Mouse (Mus musculus) embryonic facial prominence, embryonic 10.5 days (tissue): ENCODE data around the gene Rbbp5. TPM values are rescaled to one million over a fixed set of nuclear protein-coding genes. Genes with fewer than 3 reads are reported as not detected.

ENCODE experiments used
- DNase-seq: peaks from one replicate; pipeline ENCODE4 v3.0.0-alpha.2; 2017; ENCODE audit warnings: low spot score
- H3K27ac ChIP-seq: fragments of 300-500 bp; sonication (generic); replicated peaks from 2 replicates; pipeline ENCODE4 v1.5.1; 2016; ENCODE audit warnings: mild to moderate bottlenecking
- H3K27me3 ChIP-seq: fragments of 300-500 bp; sonication (generic); replicated peaks from 2 replicates; pipeline ENCODE4 v1.6.1; 2016; ENCODE audit warnings: low read depth, mild to moderate bottlenecking; ENCODE audit not compliant: poor library complexity, severe bottlenecking
- H3K36me3 ChIP-seq: fragments of 300-500 bp; sonication (generic); replicated peaks from 2 replicates; pipeline ENCODE4 v1.6.1; 2016; ENCODE audit warnings: mild to moderate bottlenecking, moderate library complexity
- H3K4me1 ChIP-seq: fragments of 300-500 bp; sonication (generic); 2 replicates; pipeline ENCODE4 v1.6.1; 2016
- H3K4me3 ChIP-seq: fragments of 300-500 bp; sonication (generic); 2 replicates; pipeline ENCODE4 v1.5.1; 2016; ENCODE audit warnings: mild to moderate bottlenecking, moderate library complexity
- H3K9me3 ChIP-seq: fragments of 300-500 bp; sonication (generic); 2 replicates; pipeline ENCODE4 v1.6.1; 2016; ENCODE audit warnings: mild to moderate bottlenecking
- WGBS: fragments of 180-500 bp; shearing (Covaris S2); methylation state at CpG from one replicate; pipeline ENCODE4 v1.1.7; 2016; 5-methylcytosine and 5-hydroxymethylcytosine counted together
- polyA plus RNA-seq: library from polyadenylated mRNA; unstranded; fragments of >200 nt; fragmentation: Nextera tagmentation; extraction: Ambion mirVana; gene quantifications from 2 replicates; pipeline ENCODE4 v1.2.1, GENCODE M21; 2016

Gene Rbbp5
- polyA plus RNA-seq, 1 experiment from 2014 or later, result 66.2 TPM

DNA sequence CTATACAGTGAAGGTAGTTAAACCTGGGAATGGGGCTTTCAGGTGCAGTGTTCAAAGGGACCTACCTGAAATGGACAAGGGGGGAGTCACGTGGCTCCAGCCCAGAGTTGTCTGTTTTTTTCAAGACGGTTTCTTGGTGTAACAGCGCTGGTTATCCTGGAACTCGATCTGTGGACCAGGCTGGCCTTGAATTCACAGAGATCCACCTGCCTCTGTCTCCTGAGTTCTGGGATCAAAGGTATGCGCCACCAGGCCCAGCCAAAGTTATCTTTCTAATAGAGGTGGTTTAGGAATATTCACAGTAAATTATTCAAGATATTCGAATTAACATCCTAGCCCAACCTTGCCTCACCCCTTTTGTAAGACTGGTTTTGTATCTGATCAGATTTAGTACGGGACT is 29.5 kb downstream of the Rbbp5 start:
- Histone ChIP-seq H3K4me3 (no peak overlapping the region), H3K27me3 (no peaks in the 10 kb centered on the region), H3K9me3 (no peaks in the 10 kb centered on the region), H3K27ac (no peak overlapping the region), H3K4me1 (peaks cover 2% of the 10 kb centered on the region; the same call in 1 of the 2 replicates), H3K36me3 (peaks cover 77% of the 10 kb centered on the region)
- DNase-seq, result no peak
- WGBS, result 93% methylated on average over 7 of the region's 7 CpGs

DNA sequence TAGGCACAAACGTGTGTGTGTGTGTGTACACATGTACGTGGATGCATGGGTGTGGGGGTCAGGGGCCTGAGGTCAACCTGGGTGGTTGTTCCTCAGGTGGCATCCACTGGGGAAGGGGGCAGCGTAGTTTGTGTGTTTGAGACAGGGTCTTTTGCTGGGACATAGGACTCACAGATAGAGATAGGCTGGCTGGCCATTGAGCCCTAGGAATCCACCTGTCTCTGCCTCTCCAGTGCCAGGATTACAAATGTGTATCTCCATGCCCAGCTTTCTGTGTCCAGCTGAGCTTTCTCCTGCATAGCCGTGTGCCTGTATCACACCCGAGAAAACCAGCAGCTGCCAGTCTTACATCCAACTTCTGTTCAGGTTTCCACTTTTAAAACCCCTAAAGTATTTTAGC is 32.6 kb downstream of the Rbbp5 start:
- 85% methylated on average over 5 of the region's 5 CpGs for WGBS
- H3K4me3 ChIP-seq, result no peak overlapping the region
- DNase-seq, result no peak
- H3K9me3 ChIP-seq, result no peaks in the 10 kb centered on the region
- peaks cover 46% of the 10 kb centered on the region for H3K36me3 ChIP-seq
- H3K27ac ChIP-seq, result no peak overlapping the region
- H3K4me1 ChIP-seq, result peaks cover 2% of the 10 kb centered on the region; the same call in 1 of the 2 replicates
- H3K27me3 ChIP-seq, result 0 out of 2 replicates have a peak, but pooled peaks cover 5% of the 10 kb centered on the region

DNA sequence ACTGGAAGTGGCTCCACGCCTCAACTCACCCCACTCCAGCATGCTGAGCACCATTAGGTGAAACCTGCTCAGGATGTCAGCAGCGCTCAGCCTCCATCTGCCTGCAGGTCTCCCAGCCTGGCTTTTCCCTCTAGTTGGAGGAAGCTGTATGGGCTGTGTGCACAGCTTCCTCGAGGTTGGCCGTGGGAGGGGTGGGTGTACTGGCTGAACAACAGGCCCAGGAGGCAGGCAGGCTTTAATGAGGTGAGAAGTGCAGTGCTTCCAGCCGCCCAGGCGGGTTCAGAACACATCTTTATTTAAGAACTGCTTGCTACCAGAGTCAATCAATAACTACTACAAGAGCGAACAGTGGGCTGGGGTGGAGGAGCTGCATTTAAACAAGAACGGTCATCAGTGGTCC is 34.4 kb downstream of the Rbbp5 start:
- Histone ChIP-seq H3K27me3 (0 out of 2 replicates have a peak, but pooled peaks cover 5% of the 10 kb centered on the region), H3K36me3 (peaks cover 29% of the 10 kb centered on the region), H3K4me1 (peaks cover 2% of the 10 kb centered on the region; the same call in 1 of the 2 replicates), H3K27ac (no peak overlapping the region), H3K9me3 (no peaks in the 10 kb centered on the region), H3K4me3 (no peak overlapping the region)
- 64% methylated on average over 8 of the region's 8 CpGs for WGBS
- DNase-seq, result no peak

DNA sequence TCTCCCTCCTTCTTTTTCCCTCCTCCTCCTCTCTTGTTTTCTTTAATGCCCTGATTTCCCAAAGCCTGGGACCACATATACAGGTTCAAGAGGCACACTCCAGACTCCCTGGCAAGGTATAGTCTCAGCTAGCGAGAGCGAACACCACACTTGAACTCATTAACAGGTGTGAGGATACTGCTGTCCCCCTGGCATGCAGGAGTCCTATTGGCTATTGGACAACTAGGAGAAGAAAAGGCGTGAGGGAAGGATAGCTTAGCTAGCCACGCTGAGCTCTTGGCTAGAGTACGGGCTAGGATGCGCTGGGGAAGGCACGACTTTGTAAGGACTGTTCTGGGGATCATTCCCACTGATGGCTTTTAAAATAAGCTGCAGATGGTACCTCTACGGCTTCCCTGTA is 34.9 kb downstream of the Rbbp5 start:
- 81% methylated on average over 8 of the region's 8 CpGs for WGBS
- no peaks in the 10 kb centered on the region for H3K9me3 ChIP-seq
- H3K36me3 ChIP-seq, result peaks cover 23% of the 10 kb centered on the region
- H3K27ac ChIP-seq, result no peak overlapping the region
- no peak overlapping the region for H3K4me3 ChIP-seq
- no peak for DNase-seq
- H3K4me1 ChIP-seq, result peaks cover 2% of the 10 kb centered on the region; the same call in 1 of the 2 replicates
- H3K27me3 ChIP-seq, result 0 out of 2 replicates have a peak, but pooled peaks cover 5% of the 10 kb centered on the region

DNA sequence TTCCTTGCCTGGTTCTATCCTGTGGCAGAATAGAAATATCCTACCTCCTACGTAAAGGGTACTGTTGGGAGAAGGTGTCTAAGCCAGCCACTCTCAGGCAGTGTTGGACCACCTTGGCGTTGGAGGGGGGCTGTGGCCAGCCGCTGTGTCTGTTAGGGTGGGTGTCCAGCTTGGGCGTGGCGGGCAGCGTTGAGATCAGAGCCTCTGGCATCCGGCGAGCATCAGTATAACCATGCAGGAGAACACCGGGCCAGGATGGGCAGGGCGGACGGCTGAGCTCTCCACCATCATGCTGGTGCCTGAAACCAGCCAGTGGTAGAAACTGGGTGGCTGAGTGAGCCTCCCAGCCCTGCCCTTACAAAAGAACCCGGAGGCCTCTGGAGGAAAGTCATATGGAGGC is 38.2 kb downstream of the Rbbp5 start:
- WGBS, result 93% methylated on average over 12 of the region's 12 CpGs
- DNase-seq, result no peak
- H3K36me3 ChIP-seq, result no peaks in the 10 kb centered on the region
- no peak overlapping the region for H3K4me3 ChIP-seq
- H3K4me1 ChIP-seq, result peaks cover 9% of the 10 kb centered on the region; the same call in 1 of the 2 replicates
- H3K9me3 ChIP-seq, result no peaks in the 10 kb centered on the region
- no peak overlapping the region for H3K27ac ChIP-seq
- H3K27me3 ChIP-seq, result 0 out of 2 replicates have a peak, but pooled peaks cover 10% of the 10 kb centered on the region

DNA sequence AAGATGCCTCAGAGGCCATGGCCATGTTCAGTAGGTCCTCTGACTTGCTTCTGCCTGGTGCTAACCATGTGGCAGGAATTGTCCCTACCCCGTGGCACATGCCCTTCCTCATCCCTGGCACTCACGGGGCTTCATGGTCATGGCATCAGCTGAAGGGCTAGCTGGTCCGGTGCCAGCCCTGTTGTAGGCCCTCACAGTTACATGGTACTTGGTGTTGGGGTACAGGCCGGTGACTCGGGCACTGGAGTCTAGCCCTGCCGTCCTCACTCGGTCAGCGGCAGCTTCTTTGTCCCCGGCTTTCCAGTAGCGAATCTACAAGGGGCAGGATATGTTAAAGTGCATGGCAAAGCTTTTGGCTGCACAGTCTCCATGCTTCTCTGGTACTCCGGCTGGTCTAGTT is 39.6 kb downstream of the Rbbp5 start:
- Histone ChIP-seq H3K9me3 (no peaks in the 10 kb centered on the region), H3K27ac (no peak overlapping the region), H3K27me3 (0 out of 2 replicates have a peak, but pooled peaks cover 10% of the 10 kb centered on the region), H3K4me1 (peaks cover 19% of the 10 kb centered on the region), H3K4me3 (no peak overlapping the region), H3K36me3 (no peaks in the 10 kb centered on the region)
- WGBS, result 94% methylated on average over 11 of the region's 11 CpGs
- DNase-seq, result no peak

DNA sequence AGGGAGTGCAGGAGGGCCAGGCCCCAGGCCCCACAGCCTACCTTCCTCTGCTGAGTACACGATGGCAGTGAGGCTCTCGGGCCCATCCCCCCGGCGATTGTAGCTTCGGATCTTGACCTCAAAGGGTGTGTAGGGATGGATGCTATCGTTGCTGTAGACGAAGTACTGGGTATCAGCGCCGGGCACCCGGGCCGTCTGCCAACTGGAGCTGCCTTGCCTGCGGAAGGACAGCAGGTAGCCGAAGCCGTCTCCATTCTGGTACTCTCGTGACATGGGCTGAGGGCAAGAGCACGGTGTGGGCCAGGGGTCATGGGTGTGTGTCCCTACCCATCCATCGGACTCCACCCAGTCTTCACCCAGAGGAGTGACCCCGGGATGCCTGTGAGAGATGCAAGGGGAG is 41.5 kb downstream of the Rbbp5 start:
- WGBS, result 87% methylated on average over 18 of the region's 18 CpGs
- 0 out of 2 replicates have a peak overlapping the region, but pooled peaks have one; percentile 14 for H3K27ac ChIP-seq
- no peak for DNase-seq
- no peak overlapping the region for H3K4me3 ChIP-seq
- H3K4me1 ChIP-seq, result peaks cover 19% of the 10 kb centered on the region
- H3K36me3 ChIP-seq, result no peaks in the 10 kb centered on the region
- 0 out of 2 replicates have a peak, but pooled peaks cover 5% of the 10 kb centered on the region for H3K27me3 ChIP-seq
- no peaks in the 10 kb centered on the region for H3K9me3 ChIP-seq

DNA sequence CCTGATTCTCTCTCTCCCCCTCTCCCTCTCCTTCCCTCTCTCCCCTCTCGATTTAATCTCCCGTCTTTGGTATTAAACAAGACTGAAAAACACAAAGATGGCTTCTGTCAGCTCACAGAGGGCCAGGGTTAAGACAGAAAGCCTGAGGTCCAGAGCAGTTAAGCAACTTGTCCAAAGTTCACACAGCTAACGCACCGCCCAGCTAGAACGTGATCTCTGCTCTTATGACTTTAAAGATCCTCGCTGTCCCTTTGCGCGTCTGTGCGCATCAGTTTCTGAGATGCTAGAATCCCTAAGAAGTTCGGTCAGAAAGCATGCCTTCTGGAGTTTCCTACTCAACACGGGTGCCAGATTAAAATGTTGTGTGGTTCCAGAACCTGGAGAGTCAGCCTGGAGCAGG is 42.6 kb downstream of the Rbbp5 start:
- 92% methylated on average over 11 of the region's 11 CpGs for WGBS
- Histone ChIP-seq H3K4me1 (peaks cover 19% of the 10 kb centered on the region), H3K9me3 (no peaks in the 10 kb centered on the region), H3K27ac (no peak overlapping the region), H3K27me3 (0 out of 2 replicates have a peak, but pooled peaks cover 5% of the 10 kb centered on the region), H3K36me3 (no peaks in the 10 kb centered on the region), H3K4me3 (no peak overlapping the region)
- no peak for DNase-seq

DNA sequence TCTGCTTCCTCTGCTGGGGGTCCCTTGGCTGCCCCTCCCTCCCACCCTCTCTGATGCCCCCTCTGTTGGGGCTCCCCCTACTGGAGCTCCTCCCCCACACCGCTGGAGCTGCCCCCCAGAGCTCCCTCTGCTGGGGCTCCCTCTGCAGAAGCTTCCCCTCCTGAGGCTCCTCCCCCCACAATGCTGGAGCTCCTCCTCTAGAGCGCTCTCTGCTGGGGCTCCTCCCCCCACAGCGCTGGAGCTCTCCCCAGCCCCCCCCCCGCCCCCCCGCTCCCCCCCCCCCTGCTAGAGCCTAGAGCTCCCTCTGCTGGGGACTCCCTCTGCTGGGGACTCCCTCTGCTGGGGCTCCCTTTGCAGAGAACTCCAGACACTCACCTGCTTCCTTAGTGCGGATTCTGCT is 43.6 kb downstream of the Rbbp5 start:
- no peaks in the 10 kb centered on the region for H3K36me3 ChIP-seq
- H3K27me3 ChIP-seq, result peaks cover 14% of the 10 kb centered on the region
- H3K4me1 ChIP-seq, result peaks cover 19% of the 10 kb centered on the region
- no peaks in the 10 kb centered on the region for H3K9me3 ChIP-seq
- H3K27ac ChIP-seq, result no peak overlapping the region
- 22% methylated on average over 4 of the region's 6 CpGs for WGBS
- 0 out of 2 replicates have a peak overlapping the region, but pooled peaks have one; percentile 11 for H3K4me3 ChIP-seq
- peak; percentile 75 for DNase-seq

DNA sequence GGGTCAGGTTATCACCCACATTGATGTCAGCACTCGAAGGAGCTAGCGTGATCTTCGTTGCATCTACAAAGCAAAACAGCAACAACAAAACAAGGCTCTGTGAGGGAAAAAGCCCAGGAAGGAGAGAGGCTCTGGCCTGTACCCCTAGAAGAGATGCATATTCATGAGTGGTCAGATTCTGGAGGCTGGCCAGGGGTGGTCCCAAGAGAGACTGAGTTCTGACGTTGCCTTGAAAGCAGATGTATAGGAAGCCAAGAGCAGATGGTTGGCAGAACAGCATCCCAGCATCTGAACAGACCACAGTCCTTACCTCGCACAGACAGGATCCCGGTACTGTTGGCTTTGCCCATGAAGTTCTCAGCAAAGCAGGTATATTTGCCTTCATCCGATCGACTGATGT is 45.9 kb downstream of the Rbbp5 start:
- Histone ChIP-seq H3K36me3 (no peaks in the 10 kb centered on the region), H3K4me3 (no peak overlapping the region), H3K27me3 (peaks cover 24% of the 10 kb centered on the region), H3K4me1 (peaks cover 24% of the 10 kb centered on the region), H3K9me3 (no peaks in the 10 kb centered on the region), H3K27ac (no peak overlapping the region)
- WGBS, result 85% methylated on average over 8 of the region's 8 CpGs
- DNase-seq, result no peak

DNA sequence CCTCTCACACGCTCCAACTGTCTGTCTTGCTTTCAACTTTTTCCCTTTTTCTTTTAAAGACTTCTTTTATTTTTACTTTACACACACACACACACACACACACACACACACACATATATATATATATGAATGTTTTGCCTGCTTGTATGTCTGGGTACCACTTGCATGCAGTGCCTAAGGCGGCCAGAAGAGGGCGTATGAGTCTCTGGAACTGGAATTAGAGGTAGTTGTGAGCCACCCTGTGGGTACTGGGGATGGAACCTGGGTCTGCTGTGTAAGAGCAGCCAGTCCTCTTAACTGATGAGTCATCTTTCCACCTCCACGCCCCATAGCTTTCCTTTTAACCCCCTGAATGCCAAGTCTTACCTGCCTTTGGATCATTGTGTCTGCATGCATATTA is 46.8 kb downstream of the Rbbp5 start:
- 38% methylated on average over 4 of the region's 4 CpGs for WGBS
- Histone ChIP-seq H3K4me3 (no peak overlapping the region), H3K4me1 (peaks cover 20% of the 10 kb centered on the region), H3K9me3 (no peaks in the 10 kb centered on the region), H3K27ac (no peak overlapping the region), H3K36me3 (no peaks in the 10 kb centered on the region), H3K27me3 (peaks cover 22% of the 10 kb centered on the region)
- DNase-seq, result peak; percentile 51

DNA sequence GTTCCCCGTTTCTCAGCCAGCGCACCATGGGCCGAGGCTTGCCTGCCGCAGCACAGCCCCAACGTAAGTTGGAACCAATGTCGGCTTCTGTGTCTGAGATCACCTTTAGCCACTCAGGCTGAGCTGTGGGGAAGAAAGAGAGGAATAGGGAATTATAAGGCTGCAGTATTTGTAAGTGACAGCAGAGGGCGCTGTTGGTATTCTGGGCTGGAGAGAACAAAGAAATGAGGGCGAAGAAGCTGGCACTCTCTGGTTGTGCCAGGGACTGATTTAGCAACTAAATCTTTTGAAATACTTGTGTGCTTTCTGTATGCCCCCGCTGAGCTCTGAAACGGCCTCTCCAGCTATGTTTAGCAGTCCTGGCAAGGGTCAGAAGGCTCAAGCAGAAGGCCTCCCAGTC is 48.7 kb downstream of the Rbbp5 start:
- H3K27me3 ChIP-seq, result peaks cover 27% of the 10 kb centered on the region
- H3K36me3 ChIP-seq, result no peaks in the 10 kb centered on the region
- H3K4me3 ChIP-seq, result peak overlapping the region; percentile 13; the same call in 1 of the 2 replicates
- 8% methylated on average over 10 of the region's 10 CpGs for WGBS
- no peaks in the 10 kb centered on the region for H3K9me3 ChIP-seq
- peak overlapping the region; percentile 82 for H3K27ac ChIP-seq
- peaks cover 23% of the 10 kb centered on the region for H3K4me1 ChIP-seq
- peak; percentile 76 for DNase-seq

DNA sequence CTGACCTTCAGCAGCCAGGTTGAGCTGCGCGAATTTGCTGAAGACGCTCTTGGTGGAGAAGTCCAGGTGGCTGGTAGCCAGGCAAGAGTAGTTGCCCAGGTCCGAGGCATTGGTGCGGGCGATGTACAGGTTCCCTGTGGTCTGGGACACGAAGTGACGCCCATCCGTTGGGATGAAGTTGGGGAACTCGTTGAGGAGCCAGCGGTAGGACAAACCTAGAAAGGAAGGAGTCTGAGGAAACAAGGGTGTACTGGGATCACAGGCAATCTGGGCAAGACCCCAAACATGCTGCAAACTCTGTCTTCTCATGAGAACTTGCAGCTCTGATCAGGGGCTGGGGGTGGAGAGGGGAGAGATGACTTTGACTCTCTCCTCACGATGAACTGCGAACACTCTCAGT is 50.9 kb downstream of the Rbbp5 start:
- Histone ChIP-seq H3K36me3 (no peaks in the 10 kb centered on the region), H3K9me3 (no peaks in the 10 kb centered on the region), H3K4me3 (no peak overlapping the region), H3K4me1 (peaks cover 31% of the 10 kb centered on the region), H3K27ac (no peak overlapping the region), H3K27me3 (peaks cover 46% of the 10 kb centered on the region)
- DNase-seq, result no peak
- WGBS, result 94% methylated on average over 13 of the region's 13 CpGs
